Mouse (Mus musculus) spleen, adult 18-20 months (tissue): ENCODE measurements around the gene Gm20696.

Source experiments
- DNase-seq, 2 experiments: peaks; one replicate each; pipeline ENCODE4 v3.0.0; 2022; ENCODE audit warnings: mixed read lengths in 2 of 2

The Gm20696 gene

DNA sequence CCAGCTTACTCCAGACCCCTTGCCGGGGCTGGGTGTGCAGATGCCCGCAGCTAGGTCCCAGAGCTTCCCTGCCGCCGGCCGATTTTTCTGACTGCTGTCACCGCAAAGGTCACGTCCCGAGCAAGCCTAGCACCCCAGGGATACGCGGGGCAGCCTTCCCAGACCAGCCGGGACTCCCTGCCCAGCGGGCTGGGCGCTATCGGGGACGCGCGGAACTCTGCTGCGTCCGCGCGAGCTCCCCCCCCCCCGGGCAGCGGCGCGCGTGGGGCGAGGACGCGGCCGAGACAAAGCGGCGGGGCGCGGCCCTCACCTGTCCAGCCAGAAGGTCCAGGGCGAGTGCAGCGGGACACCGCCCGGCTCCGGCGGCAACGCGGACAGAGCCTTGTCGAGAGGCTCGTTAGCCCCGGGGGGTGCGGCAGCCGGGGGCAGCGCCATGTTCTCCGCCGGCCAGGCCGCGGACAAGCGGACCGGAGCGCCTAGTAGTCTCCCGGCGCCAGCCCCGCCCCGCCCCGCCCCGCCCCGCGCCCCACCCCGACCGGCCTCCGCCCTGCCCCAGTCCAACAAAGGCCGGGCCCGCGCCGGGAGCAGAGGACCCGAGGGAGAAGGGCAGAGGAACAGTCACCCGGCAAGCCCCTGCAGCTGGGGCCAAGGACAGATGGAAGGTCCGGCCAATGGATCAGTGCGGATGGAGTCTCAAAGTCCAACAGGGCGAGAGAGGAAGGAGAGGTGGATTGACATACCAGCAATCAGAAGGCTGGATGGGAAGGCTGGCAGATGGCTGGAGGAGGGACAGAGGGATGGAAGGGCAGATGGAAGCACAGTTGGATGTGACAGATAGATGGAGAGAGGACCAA is at the start of gene Gm20696, which contains the start of gene Eif4e3:
Gm20696 (minus strand) TSS at position 480 of the 854 bp plus-strand sequence.
Eif4e3 (minus strand) TSS at position 454 of the 854 bp plus-strand sequence.
- peak; percentile 22 to 56 for DNase-seq

DNA sequence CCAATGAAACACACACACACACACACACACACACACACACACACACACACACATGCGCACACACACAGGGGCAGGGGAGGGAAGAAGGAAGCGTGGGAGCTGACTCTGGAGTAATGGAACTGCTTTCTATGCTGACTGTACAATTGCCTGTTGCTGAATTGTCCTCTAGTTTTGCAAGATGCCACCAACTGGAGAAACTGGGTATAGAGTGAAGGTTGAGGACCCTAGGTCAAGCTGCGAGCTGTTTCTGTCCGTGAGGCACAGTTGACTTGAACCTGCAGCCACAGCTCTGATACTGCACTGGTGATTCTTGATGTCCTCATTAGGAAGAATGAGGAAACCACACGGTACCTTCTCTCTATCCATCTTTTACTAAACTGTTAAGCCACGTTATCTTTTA is 49.3 kb upstream of the Gm20696 start:
- DNase-seq: no peak

DNA sequence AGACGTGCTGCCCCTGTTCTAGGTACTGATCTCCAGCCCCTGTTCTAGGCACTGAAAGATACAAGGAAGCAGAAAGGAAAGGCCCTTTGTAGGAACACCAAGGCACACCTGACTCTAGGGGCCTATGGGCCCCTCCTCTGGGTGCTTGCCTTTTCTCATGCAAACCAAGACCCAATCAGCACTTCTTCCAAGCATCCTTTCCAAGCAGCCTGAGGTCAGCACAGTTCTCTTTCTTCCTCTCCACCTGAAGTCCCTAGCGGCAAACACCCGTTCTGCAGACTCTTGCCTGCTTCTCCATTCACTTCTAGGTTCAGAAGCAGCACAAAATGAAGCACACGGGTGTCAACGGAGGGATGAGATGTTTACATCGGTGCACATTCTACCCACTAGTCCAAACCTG is 48.6 kb upstream of the Gm20696 start:
- no peak for DNase-seq

GRCm38 (mm10) chr6:99713256-99713655 is 46.7 kb upstream of the Gm20696 start:
- DNase-seq: no peak

- no peak for DNase-seq
Measured at GRCm38 (mm10) chr6:99711576-99712101, 45.0 kb upstream of the Gm20696 start.

DNA sequence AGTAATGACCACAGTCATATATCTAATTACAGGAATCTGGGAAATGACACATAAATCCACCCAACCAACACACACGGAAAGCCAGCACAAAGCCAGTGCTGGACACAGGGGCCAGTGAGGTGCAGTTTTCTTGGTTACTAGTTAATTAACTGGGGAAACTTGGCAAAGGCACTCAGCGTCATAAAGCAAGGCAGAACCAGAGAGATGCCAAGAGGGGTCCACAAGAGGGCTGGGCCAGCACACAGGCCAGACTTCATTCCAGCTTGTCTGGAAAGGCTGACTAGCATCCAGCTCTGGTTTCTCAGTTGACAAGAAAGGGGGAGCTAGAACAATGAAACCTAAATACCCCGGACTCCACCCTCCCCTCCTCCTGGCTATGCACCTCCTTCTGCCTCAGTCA is 33.9 kb upstream of the Gm20696 start:
- DNase-seq: no peak

- DNase-seq: no peak
Measured at GRCm38 (mm10) chr6:99692916-99693841, 26.6 kb upstream of the Gm20696 start.

- no peak for DNase-seq
Measured at GRCm38 (mm10) chr6:99692206-99692915, 25.8 kb upstream of the Gm20696 start, which contains the start of gene Gpr27. TSS of gene Gpr27 (plus strand) at chr6:99692679.

DNA sequence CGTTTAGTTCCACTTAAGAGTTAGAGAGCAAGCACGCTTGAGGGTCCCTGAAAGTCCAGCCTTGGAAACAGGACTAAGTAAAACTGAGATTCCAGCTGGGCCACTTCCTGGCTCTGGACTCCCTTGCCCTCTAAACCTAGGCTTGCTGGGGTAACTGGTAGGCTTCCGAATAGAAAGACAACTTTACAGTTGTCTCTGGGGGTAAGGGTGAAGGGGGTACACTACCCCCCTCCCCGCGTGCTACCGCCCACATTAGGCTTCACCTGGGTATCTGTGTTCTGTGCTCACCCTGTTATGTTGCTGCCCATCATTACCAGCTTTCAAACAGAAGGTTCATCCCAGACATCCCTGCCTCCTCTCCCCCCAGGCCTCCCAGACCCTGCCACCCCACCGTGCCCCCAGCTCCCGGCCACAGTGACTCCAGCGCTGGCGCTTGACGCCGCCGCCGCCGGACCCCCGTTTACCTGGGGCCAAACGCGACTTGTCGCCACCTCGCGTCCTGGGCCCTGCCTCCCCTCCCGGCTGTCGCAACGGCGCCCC is 25.1 kb upstream of the Gm20696 start:
- no peak for DNase-seq

DNA sequence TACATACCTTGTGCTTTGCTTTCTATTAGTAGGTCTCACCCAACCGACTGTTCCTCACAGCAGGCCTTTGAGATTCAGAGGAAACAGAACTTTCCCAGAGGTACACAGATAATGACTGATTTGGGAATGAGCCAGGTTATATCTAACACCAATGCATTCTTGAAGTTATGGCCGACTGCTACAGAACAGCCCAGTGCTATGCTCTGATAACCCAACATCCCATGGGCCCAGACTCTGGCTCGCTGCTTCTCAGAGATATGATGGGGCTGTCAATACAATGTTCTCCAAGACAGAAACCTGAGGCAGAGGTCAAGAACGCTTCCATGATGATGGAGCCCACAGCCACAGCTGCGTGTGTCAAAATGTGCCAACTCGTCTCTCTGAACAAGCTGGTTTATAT is 21.9 kb upstream of the Gm20696 start:
- DNase-seq: no peak

GRCm38 (mm10) chr6:99684899-99685298 is 18.3 kb upstream of the Gm20696 start:
- DNase-seq: no peak

DNA sequence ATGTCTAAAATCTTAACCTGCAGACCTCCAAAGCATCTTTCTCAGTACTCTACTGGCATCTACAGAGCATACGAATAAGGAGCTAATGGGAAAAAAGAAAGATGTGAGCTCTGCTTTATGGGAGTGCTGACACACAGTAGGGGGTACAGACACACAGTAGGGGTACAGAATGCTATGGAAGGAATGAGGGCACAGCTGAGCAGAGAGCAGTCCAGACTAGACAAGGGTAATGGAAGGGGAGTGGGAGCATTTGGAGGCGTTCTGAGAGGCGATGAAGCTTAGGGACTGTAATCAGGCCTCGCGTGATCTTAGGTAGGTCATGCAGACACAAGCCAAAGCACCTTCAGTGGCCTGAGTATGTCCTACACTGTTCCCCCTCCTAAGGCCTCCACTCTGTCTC is 17.4 kb upstream of the Gm20696 start:
- no peak for DNase-seq

DNA sequence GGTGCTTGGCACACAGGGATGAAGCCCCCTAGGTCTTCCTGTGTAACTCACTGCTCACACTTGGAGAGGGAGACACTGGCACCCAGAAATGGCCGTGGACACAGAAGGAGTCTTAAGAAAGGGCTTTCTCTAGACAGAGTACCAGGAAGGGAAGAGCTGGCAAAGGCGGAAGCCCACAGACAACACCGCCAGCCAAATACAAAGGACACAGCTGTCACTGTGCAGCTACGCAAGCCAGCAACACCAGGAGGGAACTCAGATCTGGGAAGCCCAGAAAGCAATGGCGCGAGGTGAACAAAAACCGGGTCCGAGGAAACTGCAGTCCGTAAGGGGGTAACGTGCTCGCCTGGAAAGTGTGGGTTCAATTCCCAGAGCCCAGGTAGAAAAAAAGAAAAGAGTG is 11.5 kb upstream of the Gm20696 start:
- no peak for DNase-seq

- DNase-seq: no peak
Measured at GRCm38 (mm10) chr6:99677325-99677724, 10.7 kb upstream of the Gm20696 start.

DNA sequence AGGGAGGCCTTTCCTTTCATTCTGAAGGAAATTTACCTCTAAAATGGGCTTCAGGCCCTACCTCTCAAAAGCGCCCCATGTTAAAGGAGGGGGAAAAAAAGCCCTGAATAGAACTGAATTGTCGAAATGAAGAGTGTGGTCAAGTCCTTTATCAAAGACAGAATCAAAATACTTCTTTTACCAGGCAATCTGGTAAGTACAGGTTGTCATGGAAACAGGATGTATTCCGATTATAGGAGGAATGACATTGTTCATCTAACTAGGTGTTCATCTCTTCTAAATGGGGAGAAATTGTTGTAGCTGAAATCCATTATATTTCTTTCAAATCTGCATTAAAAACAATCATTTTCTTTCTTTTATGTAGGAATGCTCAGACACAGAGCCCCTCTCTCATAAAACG is 7.9 kb upstream of the Gm20696 start:
- no peak for DNase-seq

DNA sequence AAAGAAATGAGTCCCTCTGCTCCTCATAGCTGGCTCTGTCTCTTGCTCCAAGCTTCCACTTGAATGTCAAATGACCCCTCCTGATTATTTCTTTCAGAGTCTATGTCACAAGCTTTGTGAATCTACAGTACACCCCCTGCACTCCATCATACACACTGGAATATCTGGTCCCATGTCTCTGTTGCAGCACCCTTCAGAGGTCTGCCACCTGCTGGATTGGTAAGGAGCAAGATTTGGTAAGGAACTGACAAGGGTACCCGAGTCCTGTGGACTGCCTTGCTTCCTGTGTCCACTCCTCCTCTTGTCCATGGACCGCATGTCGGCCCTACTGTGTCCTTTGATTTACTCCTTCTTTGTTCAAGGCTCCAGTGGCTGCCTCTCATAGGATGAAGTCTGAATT is 5.2 kb upstream of the Gm20696 start:
- no peak for DNase-seq

DNA sequence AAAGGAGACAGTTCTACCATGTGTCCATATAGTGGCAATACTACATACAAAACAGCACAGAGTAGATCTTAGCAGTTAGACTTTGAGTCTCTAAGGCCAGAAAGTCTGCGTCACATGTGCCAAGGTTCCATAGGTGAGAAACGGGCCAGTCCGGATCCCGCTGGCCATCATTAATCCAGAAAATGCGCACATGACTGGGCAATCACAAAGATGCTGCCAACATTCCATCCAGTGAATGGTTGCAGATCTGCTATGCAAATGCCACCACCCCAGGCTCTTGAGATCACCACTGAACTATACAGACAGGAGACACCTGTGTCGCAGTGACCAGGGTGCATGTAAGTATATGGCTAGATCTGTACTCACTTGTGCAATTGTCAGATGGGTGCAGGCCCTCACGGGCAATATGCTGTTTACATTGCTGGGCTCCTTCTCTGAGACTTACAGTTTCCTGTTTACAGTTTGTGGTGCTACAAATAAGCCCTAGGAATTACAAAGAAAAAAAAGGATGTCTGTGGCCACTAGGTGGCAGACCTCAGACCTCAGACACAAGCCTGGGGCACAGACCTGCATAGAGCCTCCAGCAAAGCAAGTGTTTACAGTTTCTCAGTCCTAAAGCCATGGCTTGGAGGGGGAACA is 4.0 kb upstream of the Gm20696 start:
- peak in 1 of 2 experiments; percentile 47 for DNase-seq

DNA sequence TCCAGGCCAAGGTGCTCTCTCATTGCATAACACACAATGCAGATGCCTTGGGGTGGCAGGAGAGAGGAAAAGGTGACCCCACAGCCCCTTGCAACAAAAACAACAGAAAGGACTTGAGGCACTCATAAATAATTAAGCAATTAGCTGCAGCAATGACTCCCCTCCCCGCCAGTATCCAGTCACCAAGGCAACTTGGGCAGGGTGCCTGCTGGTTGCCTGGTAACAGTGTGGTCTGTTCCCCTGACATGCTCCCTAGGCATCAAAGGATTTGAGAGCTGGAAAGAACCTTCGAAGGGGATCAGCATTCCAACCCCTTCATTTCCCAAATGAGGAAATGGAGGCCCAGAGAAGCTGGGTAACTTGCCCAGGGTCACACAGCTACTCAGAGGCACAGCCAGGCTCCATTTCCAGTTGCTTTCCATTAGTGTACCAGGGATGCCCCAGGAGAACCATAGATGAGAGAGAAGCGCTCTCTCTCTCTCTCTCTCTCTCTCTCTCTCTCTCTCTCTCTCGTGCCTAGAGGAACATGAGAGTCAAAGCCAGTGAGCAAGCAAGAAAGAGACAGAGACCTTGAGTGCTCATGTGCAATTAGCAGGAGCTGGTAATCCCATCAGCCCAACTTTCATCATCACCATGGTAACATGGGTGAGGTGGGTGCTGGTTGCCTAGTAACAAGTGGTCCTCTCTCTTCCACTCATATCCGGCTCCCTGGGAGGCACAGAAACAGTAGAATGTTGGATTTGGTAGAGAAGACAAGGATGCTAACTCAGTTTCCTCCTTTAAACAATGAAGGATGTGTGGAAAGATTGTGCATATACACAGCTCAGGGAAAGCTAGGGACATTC is 3.1 kb upstream of the Gm20696 start:
- DNase-seq: no peak

DNA sequence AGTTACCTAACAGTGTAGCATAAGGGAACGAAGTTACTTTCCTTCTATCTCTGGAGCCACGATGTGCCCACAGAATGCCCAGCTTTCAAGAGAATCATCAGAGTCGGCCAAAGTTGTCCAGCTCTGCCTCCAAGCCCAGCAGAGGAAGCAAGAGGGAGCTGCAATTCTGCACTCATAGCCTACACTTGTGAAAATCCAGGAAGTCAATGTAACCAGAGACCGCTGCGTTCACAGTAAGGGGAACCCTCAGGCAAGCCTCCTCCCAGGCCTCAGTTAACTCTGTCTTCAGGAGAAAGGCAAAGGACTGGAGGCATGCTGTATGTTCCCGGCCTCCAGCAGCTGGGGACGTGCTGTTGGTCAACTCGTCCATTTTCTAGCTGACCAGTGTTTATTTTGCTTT is 693 bp upstream of the Gm20696 start:
- DNase-seq: no peak

DNA sequence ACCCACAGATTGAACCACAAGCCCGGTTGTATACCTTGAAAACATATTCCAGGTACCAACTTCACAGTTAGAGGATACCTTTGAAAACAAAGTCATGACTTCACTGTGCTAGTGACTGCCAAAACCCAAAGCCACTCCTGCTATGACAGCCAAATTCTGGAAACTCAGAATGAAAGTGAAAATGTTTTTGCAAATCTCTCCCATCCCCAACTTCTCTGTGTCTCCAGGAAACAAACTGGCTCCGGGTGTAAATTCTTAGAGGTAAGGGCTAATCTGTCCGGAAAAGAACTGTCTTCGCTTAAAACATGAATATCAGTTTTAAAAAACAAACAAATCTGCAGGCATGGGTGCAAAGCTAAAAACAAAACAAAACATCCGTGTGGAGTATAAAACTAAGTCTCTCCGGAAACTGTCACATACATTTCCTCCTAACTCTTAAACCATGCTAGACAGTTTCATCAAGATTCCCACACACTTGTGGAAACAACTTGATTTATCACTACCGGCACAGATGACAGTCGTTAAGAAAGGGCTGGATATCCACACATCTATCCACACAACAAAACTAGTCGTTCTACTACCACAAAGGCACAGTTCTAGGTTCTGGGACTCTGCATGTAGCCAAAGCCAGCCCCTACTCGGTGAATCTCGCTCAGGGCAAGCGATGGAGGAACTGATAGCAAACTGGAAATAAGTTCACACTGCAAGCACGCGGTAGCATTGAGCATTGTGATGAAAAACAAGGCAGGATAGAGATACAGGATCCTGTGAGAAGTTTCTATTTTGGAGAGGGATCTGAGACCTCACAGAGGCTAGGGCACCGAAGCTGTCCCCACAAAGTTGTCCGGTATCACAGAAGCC is 910 bp downstream of the Gm20696 start:
- DNase-seq: no peak
